Mouse (Mus musculus): ENCODE measurements at regions not wholly inside any gene's neighbourhood (a gene's known extent, or its start where the extent isn't known, plus 50 kb on each side); places are given as distances from the start of the nearest gene placed in this dataset.

DNA sequence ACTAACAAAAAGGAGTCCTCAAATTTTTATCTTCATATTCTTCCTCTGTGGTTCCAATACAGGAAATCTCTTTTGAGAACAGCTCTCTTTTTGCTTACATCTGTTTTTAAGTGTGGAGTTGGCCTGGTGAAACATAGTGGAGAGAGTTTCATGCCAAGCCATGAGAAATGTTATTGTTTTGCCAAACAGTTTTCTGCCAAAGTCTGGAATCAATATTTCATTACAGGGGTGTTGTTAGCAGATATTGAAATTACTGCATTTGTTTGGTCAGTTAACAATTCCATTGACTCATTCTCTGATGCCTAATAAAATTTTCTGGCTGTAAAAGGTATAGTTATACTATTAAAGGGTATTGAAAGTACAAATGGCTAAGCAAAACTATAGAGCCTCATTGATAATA, 1285.2 kb upstream of the Gm7489 start:
- H3K27ac ChIP-seq: no peak overlapping the region
- H3K4me3 ChIP-seq: no peak overlapping the region
- no peaks in the 10 kb centered on the region for H3K4me1 ChIP-seq
- no peaks in the 10 kb centered on the region for H3K9me3 ChIP-seq (replicated peaks)
- H3K9ac ChIP-seq: no peak overlapping the region
- ATAC-seq: no peak
- H3K4me2 ChIP-seq: no peak overlapping the region
- no peaks in the 10 kb centered on the region for H3K36me3 ChIP-seq (ENCODE audit: poor library complexity, severe bottlenecking)
- H3K27me3 ChIP-seq: no peaks in the 10 kb centered on the region

DNA sequence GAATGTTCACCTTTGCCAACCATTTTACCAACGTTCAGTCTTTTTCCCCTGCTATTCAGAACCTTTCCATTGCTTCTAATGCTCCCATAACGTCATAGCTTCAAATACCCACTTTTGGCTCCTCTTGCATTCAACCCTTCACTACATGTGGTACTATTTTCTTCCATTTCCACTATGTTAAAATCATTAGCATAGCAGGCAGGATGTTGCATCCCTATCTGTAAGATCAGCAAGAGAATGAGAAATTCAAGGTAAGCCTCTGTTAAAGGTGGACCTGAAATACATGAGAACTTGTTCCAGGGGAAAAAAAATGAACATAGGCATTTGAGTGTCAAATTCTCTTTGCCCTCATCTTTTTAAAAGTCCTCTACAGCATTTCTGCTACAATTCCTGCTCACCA, 1284.7 kb upstream of the Gm7489 start:
- no peak overlapping the region for H3K27ac ChIP-seq
- no peaks in the 10 kb centered on the region for H3K4me1 ChIP-seq
- WGBS: 62% methylated on average over 2 of the region's 2 CpGs

DNA sequence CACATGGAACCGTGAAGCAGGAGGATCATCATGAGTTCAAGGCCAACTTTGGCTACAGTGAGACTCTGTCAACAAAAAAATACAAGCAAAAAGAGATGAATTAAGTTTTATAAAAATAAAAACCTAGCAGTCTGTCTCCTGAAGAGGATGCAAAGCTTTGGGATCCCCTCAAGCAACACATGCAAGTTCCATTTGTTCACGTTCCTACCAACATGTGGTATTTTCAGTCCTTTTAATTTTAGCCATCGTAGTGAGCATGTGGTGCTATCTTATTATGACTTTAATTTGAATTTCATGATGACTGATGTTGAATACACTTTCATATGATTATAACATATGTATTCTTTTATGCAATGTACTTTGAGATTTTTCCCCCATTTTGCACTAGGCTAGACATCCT, 1244.9 kb upstream of the Gm7489 start:
- Histone ChIP-seq H3K4me1 (no peaks in the 10 kb centered on the region), H3K9me3 (replicated peaks) (no peaks in the 10 kb centered on the region), H3K36me3 (ENCODE audit: poor library complexity, severe bottlenecking) (no peaks in the 10 kb centered on the region), H3K4me2 (no peak overlapping the region), H3K9ac (no peak overlapping the region), H3K27ac (no peak overlapping the region), H3K27me3 (no peaks in the 10 kb centered on the region), H3K4me3 (no peak overlapping the region)
- ATAC-seq: no peak
- 87% methylated on average over 3 of the region's 3 CpGs for WGBS

More for the DNA sequence above, 1284.7 kb upstream of the Gm7489 start:
- no peak for ATAC-seq
- no peak overlapping the region for H3K4me3 ChIP-seq
- H3K27me3 ChIP-seq: no peaks in the 10 kb centered on the region
- H3K9ac ChIP-seq: no peak overlapping the region
- no peak overlapping the region for H3K4me2 ChIP-seq
- no peaks in the 10 kb centered on the region for H3K9me3 ChIP-seq (replicated peaks)
- H3K36me3 ChIP-seq (ENCODE audit: poor library complexity, severe bottlenecking): no peaks in the 10 kb centered on the region

DNA sequence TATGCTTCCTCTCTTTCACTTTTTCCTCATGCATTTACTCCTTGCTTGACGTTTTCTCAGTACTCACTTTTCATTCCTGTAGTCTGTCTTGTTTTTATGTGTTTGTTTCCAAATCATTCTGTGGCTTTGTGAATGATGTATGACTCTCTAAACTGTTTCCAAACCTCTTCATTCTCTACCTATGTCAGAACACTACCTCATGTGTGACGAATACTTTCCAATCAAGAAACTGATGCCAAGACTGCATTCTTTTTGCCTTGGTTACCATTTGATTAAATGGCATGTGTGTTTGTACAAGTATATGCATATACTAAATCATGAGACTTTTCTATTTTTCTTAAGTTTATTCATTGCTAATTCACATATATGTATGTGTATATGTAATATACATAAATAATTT, 1238.7 kb upstream of the Gm7489 start:
- Histone ChIP-seq H3K4me1 (no peaks in the 10 kb centered on the region), H3K4me2 (no peak overlapping the region), H3K4me3 (no peak overlapping the region), H3K27ac (no peak overlapping the region), H3K27me3 (no peaks in the 10 kb centered on the region), H3K36me3 (ENCODE audit: poor library complexity, severe bottlenecking) (no peaks in the 10 kb centered on the region), H3K9ac (no peak overlapping the region), H3K9me3 (replicated peaks) (no peaks in the 10 kb centered on the region)
- 74% methylated on average over 2 of the region's 2 CpGs for WGBS
- ATAC-seq: no peak

DNA sequence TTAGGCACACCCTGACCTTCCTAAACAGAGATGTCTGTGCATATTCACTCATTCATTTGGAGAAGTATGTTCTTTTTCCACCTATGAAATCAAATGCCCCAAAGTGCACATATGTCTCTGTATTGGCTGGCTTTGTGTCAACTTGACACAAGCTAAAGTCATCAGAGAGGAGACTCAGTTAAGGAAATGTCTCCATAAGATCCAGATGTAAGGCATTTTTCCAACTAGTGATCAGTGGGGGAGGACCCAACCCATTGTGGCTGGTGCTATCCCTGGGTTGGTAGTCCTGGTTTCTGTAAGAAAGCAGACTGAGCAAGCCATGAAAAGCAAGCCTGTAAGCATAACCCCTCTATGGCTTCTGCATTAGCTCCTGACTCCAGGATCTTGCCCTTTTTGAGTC, 1226.8 kb upstream of the Gm7489 start:
- Histone ChIP-seq H3K27me3 (no peaks in the 10 kb centered on the region), H3K4me1 (no peaks in the 10 kb centered on the region), H3K36me3 (ENCODE audit: poor library complexity, severe bottlenecking) (no peaks in the 10 kb centered on the region), H3K4me2 (no peak overlapping the region), H3K4me3 (no peak overlapping the region), H3K27ac (no peak overlapping the region), H3K9me3 (replicated peaks) (no peaks in the 10 kb centered on the region), H3K9ac (no peak overlapping the region)
- ATAC-seq: no peak
